8 mouse cellular contexts compared by ENCODE assay signal in genomic region chr6:115538645-115539429, GRCm38 (mm10). TPM values are rescaled to one million over a fixed set of nuclear protein-coding genes. Genes with fewer than 3 reads are reported as not detected.
A peak's percentile ranks its signal among the peaks of the same experiment; 100 is the strongest.
DNase-seq lines count a peak whose midpoint lies in the region; ATAC-seq lines count a peak whose summit lies in the region.

No protein-coding gene starts in this region.

- ATAC-seq in hindbrain, embryonic 15.5 days (ENCODE audit: low FRiP score, low read depth), result peak; percentile 91

- peak; percentile 93 for DNase-seq in R1 (ENCODE audit: low read depth, low spot score)
- DNase-seq in cerebellum, postnatal 14 days, result peak; percentile 90 to 93
- peak; percentile 84 to 88 for DNase-seq in frontal cortex, postnatal 36 days (ENCODE audit: low spot score in 2 of 2)
- peak; percentile 74 to 77 for DNase-seq in layer of hippocampus, postnatal 36 days
- DNase-seq in lung, postnatal 25 days (ENCODE audit: low spot score), result peak; percentile 80
- peak; percentile 89 for DNase-seq in retina, postnatal 1 day
- peak; percentile 86 for DNase-seq in thymus, postnatal 4 days

- H3K9me3 ChIP-seq in hindbrain, embryonic 15.5 days, result no peaks in the 10 kb centered on the region

- 23% methylated on average over 26 of the region's 26 CpGs for WGBS in hindbrain, embryonic 15.5 days

- H3K4me1 ChIP-seq in hindbrain, embryonic 15.5 days (replicated peaks), result peaks cover 11% of the 10 kb centered on the region

- H3K27ac ChIP-seq in hindbrain, embryonic 15.5 days (replicated peaks), result no peak overlapping the region

- H3K9ac ChIP-seq in hindbrain, embryonic 15.5 days, result peak overlapping the region; percentile 50

- no peaks in the 10 kb centered on the region for H3K27me3 ChIP-seq in hindbrain, embryonic 15.5 days

- no peaks in the 10 kb centered on the region for H3K36me3 ChIP-seq in hindbrain, embryonic 15.5 days

- H3K4me3 ChIP-seq in hindbrain, embryonic 15.5 days, result peak overlapping the region; percentile 36

- H3K4me2 ChIP-seq in hindbrain, embryonic 15.5 days, result peak overlapping the region; percentile 74

RNA-seq across cellular contexts. Expression of gene Tsen2, which starts 5.6 kb away (rescaled TPM):
- 30.3 and 35.3 TPM in 2 replicates for polyA plus RNA-seq in hindbrain, embryonic 15.5 days (2015; fragmentation: Nextera tagmentation; extraction: Ambion mirVana)
- 10 to 100 TPM; 20.6 to 26.8 TPM for total RNA-seq in layer of hippocampus, postnatal 36 days (2021)

RNA-seq across cellular contexts. Expression of gene Mkrn2os, which starts 53.5 kb away (rescaled TPM):
- 0.35 and 0.49 TPM in 2 replicates for polyA plus RNA-seq in hindbrain, embryonic 15.5 days (2015; fragmentation: Nextera tagmentation; extraction: Ambion mirVana)
- total RNA-seq in layer of hippocampus, postnatal 36 days (2021), result not detected
